Mouse (Mus musculus): ENCODE results near the gene Fam204a.
A peak's percentile ranks its signal among the peaks of the same experiment; 100 is the strongest.

DNA sequence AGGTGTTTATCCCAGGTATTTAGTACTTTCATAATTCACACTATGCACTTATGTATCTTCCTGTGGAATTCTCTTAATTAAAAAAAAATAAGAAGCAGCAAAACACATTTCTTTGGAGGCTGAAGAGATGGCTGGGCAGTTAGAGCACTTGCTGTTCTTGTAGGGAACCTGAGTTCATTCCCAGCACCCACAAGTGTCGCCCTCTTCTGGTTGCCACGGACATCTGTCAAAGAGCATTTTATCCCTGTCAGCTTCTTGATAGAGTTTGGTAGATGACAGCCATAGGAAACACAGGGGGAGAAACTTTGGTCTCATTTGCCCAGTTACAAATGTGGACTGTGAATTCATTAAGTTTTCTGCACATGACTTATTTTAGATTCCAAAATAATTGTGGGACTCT, 25.5 kb upstream of the Fam204a start:
- no peak for TF ChIP-seq MAFK (IDR thresholded peaks at IDR 0.05; ENCODE audit: insufficient replicate concordance, low read length)
- TF ChIP-seq CTCF (conservative IDR thresholded peaks at IDR 0.05 in 1 of 2, IDR thresholded peaks at IDR 0.05 in 1 of 2; ENCODE audit: low read depth in 2 of 2, low read length in 2 of 2), result peak; percentile 32 to 66; a peak in 2 of 4 replicates
- TF ChIP-seq POLR2A (IDR thresholded peaks at IDR 0.05; ENCODE audit: low read depth, low read length), result no peak
- TF ChIP-seq RAD21 (IDR thresholded peaks at IDR 0.05; ENCODE audit: low read depth, low read length), result peak; percentile 26
- TF ChIP-seq MYC (IDR thresholded peaks at IDR 0.05; ENCODE audit: low read depth, low read length), result no peak
- no peak for TF ChIP-seq MAX (IDR thresholded peaks at IDR 0.05; ENCODE audit: low read length)
- no peak for TF ChIP-seq HCFC1 (IDR thresholded peaks at IDR 0.05; ENCODE audit: low read depth, low read length)

Measured in CH12.LX (cell line).